Mouse (Mus musculus) erythroblast, embryonic 14.5 days (primary cell): Measurements from ENCODE around the gene Eif1b.

Experiments used
- GATA1 ChIP-seq: IDR thresholded peaks from 2 replicates; pipeline ENCODE4 v1.6.1; 2012; ENCODE audit warnings: low read length, inconsistent platforms, mixed read lengths
- TAL1 ChIP-seq: IDR thresholded peaks from 3 replicates; pipeline ENCODE4 v1.6.1; 2012; ENCODE audit warnings: low read length, inconsistent platforms, mixed read lengths

DNA sequence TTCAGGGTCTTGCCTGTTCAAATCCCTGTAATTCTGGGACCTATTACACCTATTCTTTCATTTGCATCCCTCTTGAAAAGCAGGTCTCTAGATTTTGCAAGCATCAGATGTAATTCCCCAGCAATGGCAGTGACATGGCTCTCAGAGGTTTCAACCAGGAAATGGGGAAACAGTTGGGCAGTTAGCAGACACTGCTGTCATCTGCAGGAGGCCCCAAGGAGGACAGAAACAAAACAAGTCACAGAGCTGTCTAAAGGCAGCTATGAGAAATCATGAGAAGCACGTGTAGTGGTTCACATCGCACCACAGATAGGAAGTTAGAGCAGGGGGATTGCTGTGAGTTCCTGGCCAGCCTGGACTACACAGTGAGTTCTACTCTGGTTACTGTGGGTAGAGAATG is 12.4 kb downstream of the Eif1b start:
- TF ChIP-seq GATA1 (no peak), TAL1 (no peak)
